19 mouse cellular contexts compared by ENCODE assay signal in the genomic region with DNA sequence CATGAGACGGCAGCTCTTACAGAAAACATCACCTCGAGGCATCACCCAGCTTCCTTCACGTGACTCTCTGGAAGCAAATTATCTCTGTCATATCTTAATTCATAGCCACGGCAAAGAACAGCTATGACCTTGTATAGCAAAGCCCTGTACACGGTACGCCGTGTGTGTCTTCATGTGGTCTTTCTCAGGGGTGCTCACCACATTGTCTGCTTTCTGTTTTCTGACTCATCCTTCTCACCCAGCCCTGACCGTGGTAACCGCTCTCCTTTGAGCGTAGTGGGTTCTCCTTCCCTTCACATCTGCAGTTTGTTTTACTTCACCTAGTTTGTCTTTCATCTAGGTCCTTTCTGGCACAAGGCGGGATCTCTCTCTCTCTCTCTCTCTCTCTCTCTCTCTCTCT. TPM values are rescaled to one million over a fixed set of nuclear protein-coding genes. Genes with fewer than 3 reads are reported as not detected.
DNase-seq lines count a peak whose midpoint lies in the region; ATAC-seq and TF ChIP-seq lines count a peak whose summit lies in the region.
"Had no signal": no experiment of that assay in that cellular context is flagged by ENCODE, and none has a peak within 500 bp of the region (broad histone marks: within the 10 kb centered on the region; RNA-seq: fewer than 3 reads in every experiment).

No protein-coding gene starts in this region.

- TF ChIP-seq CTCF in thymus, adult 2 months (IDR thresholded peaks at IDR 0.05; ENCODE audit: borderline replicate concordance, control insufficient read depth, extremely low read depth, insufficient read depth, low read length, poor library complexity): no peak

- H3K36me3 ChIP-seq in thymus, adult 2 months (ENCODE audit: control insufficient read depth, insufficient read depth, low read length): no peaks in the 10 kb centered on the region

- H3K4me3 ChIP-seq in thymus, adult 2 months (ENCODE audit: control insufficient read depth, insufficient read depth, low read length): no peak overlapping the region
- H3K4me3 ChIP-seq: heart, adult 2 months; hindbrain, embryonic 15.5 days; limb, embryonic 15.5 days; neural tube, embryonic 15.5 days had no signal

- TF ChIP-seq POLR2A in thymus, adult 2 months (IDR thresholded peaks at IDR 0.05; ENCODE audit: control insufficient read depth, extremely low read depth, insufficient read depth, low read length, poor library complexity): no peak

- H3K27ac ChIP-seq in thymus, adult 2 months (ENCODE audit: control insufficient read depth, insufficient read depth, low read length): no peak overlapping the region
- H3K27ac ChIP-seq: hindbrain, embryonic 15.5 days; limb, embryonic 15.5 days; neural tube, embryonic 15.5 days had no signal

- WGBS in thymus, adult 2 months: 10% methylated on average over 11 of the region's 11 CpGs

- peak; percentile 89 for ATAC-seq in activated CD4-positive, CD25-positive, alpha-beta regulatory T cell, adult 4 months

- H3K27me3 ChIP-seq in thymus, adult 2 months (ENCODE audit: control insufficient read depth, insufficient read depth, low read length): no peaks in the 10 kb centered on the region
- H3K27me3 ChIP-seq: hindbrain, embryonic 15.5 days; limb, embryonic 15.5 days; neural tube, embryonic 15.5 days had no signal

- peaks cover 25% of the 10 kb centered on the region for H3K4me1 ChIP-seq in thymus, adult 2 months (replicated peaks; ENCODE audit: control insufficient read depth, insufficient read depth, low read length)

- DNase-seq in thymus, adult 2 months: peak; percentile 28
- no peak for DNase-seq in thymus, adult 18-20 months
- peak; percentile 69 for DNase-seq in naive thymus-derived CD4-positive, alpha-beta T cell, adult 2 months (ENCODE audit: low read depth)
- DNase-seq in lung, postnatal 36 days: no peak
- DNase-seq in neural tube, embryonic 10.5 days (ENCODE audit: extremely low spot score, low spot score): no peak
- DNase-seq in ovary, postnatal 36 days (ENCODE audit: low spot score): no peak
- DNase-seq: adrenal gland, postnatal 25 days; cerebellum, adult 9-10 months; gastrocnemius, postnatal 10 days; heart, adult 2 months; heart, postnatal 14 days; kidney, adult 8-10 months; kidney, postnatal 4 days; lung, adult 2 months; right cerebral cortex, postnatal 4 days had no signal

RNA-seq across cellular contexts. Expression of gene Dusp1, which starts 10.3 kb away (rescaled TPM):
- 53.8 and 59.3 TPM in 2 replicates for polyA plus RNA-seq in thymus, adult 2 months (2012; rRNA removed)
- 10 to 100 TPM; 25.1 to 28.8 TPM for polyA plus RNA-seq in activated CD4-positive, CD25-positive, alpha-beta regulatory T cell, adult 4 months (2017; shearing (Covaris generic))

RNA-seq across cellular contexts. Expression of gene Ergic1, which starts 11.0 kb away (rescaled TPM):
- polyA plus RNA-seq in thymus, adult 2 months (2012; rRNA removed): 80.2 and 86.3 TPM in 2 replicates
- polyA plus RNA-seq in activated CD4-positive, CD25-positive, alpha-beta regulatory T cell, adult 4 months (2017; shearing (Covaris generic)): 10 to 100 TPM; 39.5 to 45.7 TPM

Comparison
In these comparisons a context has a peak if more than half of its experiments do, and no peak if none do; other contexts are left out.
1. DNase-seq: peak in thymus, adult 2 months (single experiment) and naive thymus-derived CD4-positive, alpha-beta T cell, adult 2 months (single experiment); none in thymus, adult 18-20 months (0 of 2), lung, postnatal 36 days (single experiment), neural tube, embryonic 10.5 days (single experiment) and ovary, postnatal 36 days (single experiment).